Mouse (Mus musculus) stomach, postnatal 0 days (tissue): ENCODE data around the gene Mdga2.

Experiments used
- CTCF ChIP-seq: IDR thresholded peaks from 2 replicates; pipeline ENCODE4 v1.5.1; 2016; ENCODE audit warnings: antibody characterized with exemption, low read depth, mild to moderate bottlenecking, moderate library complexity
- EP300 ChIP-seq: optimal IDR thresholded peaks from 2 replicates; pipeline ENCODE3; 2016; ENCODE audit warnings: antibody characterized with exemption

DNA sequence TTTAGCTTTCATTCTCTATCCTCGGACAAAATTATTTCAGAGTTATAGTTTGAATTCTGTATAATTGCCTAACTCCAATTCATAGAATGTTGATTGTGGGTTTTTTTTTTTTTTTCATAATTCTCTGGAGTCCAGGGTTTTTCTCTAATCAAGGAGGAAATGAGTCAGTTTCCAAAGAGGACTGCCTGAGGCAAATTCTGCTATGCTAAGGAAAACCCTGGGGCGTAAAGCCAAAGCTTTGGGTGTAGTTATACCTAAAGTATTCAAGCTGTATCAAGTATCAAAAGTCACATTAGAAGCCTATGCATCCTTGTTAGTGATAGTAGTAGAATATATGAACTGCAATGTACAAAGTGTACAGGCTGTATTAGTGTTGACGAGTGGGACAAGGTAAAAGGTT is 519.6 kb downstream of the Mdga2 start:
- no peak for TF ChIP-seq CTCF
- no peak for TF ChIP-seq EP300
